Mouse (Mus musculus) spleen, adult 2 months (tissue): ENCODE measurements around the gene Meioc.

Source experiments
- CTCF ChIP-seq: fragments of 200-500 bp; IDR thresholded peaks from 2 replicates; pipeline ENCODE4 v1.5.1; 2011; ENCODE audit warnings: mild to moderate bottlenecking, inconsistent platforms; ENCODE audit not compliant: insufficient read depth, insufficient read length, insufficient replicate concordance; ENCODE audit errors: extremely low read depth
- POLR2A ChIP-seq: fragments of 200-500 bp; IDR thresholded peaks from 2 replicates; pipeline ENCODE4 v1.6.1; 2011; ENCODE audit warnings: low read depth, low read length, inconsistent platforms

GRCm38 (mm10) chr11:102729835-102730234 is 66.3 kb downstream of the Meioc start:
- TF ChIP-seq POLR2A = no peak
- no peak for TF ChIP-seq CTCF
